ENCODE assay signal across 19 mouse cellular contexts in the genomic region with DNA sequence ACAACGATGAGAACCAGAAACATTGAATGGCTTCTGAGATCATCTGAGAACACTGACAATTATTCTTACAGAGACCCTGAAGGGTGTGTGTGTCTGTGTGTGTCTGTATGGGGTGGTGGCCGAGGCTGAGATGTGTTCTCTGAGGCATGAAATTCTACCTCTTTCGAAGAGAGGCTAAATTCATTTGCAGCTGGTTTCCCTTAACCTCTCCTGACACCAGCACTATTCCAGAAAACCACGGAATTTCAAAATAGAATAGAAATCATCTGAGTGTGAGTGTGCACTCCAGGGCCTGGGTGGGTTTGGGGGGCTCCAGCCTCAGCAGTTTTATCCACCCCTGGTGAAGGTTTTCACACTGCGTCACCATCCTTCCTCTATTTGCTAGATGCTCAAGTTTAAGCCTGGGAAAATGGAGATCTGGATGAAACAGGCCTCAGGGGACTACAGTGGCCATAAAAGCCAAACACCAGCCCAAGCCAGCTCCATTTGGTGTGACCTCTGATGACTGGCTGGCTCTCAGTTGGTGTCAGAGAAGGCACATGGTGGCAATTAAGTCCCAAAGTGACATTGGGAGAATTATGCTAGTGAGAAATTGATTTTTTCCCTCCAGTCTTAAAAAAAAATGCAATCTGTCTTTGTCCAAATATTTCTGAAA. TPM values are rescaled to one million over a fixed set of nuclear protein-coding genes. Genes with fewer than 3 reads are reported as not detected.
DNase-seq lines count a peak whose midpoint lies in the region; ATAC-seq and TF ChIP-seq lines count a peak whose summit lies in the region.
"Had no signal": no experiment of that assay in that cellular context is flagged by ENCODE, and none has a peak within 500 bp of the region (broad histone marks: within the 10 kb centered on the region; RNA-seq: fewer than 3 reads in every experiment).

No protein-coding gene starts in this region.

- H3K27me3 ChIP-seq in kidney, adult 2 months (replicated peaks; ENCODE audit: control insufficient read depth, insufficient read depth, low read length): no peaks in the 10 kb centered on the region
- H3K27me3 ChIP-seq in limb, embryonic 10.5 days (ENCODE audit: low read depth, poor library complexity, severe bottlenecking): no peaks in the 10 kb centered on the region
- no peaks in the 10 kb centered on the region for H3K27me3 ChIP-seq in stomach, postnatal 0 days (ENCODE audit: control insufficient read depth, insufficient read depth, low read length)
- H3K27me3 ChIP-seq: intestine, embryonic 15.5 days had no signal

- WGBS in kidney, adult 2 months: 40% methylated on average over 5 of the region's 5 CpGs
- WGBS in limb, embryonic 10.5 days: 26% methylated on average over 5 of the region's 5 CpGs
- WGBS in stomach, postnatal 0 days: 66% methylated on average over 5 of the region's 5 CpGs

- TF ChIP-seq CTCF in kidney, adult 2 months (conservative IDR thresholded peaks at IDR 0.05; ENCODE audit: insufficient read depth, insufficient read length, low read depth, low read length): no peak
- no peak for TF ChIP-seq CTCF in stomach, postnatal 0 days (IDR thresholded peaks at IDR 0.05; ENCODE audit: low read depth)

- no peak overlapping the region for H3K4me3 ChIP-seq in kidney, adult 2 months (ENCODE audit: insufficient read depth, low read depth, low read length)
- H3K4me3 ChIP-seq in limb, embryonic 10.5 days: no peak overlapping the region
- H3K4me3 ChIP-seq in stomach, postnatal 0 days (ENCODE audit: low read depth, low read length): no peak overlapping the region
- H3K4me3 ChIP-seq: heart, adult 2 months; intestine, embryonic 15.5 days had no signal

- DNase-seq in kidney, adult 2 months: peak; percentile 7
- no peak for DNase-seq in kidney, adult 18-20 months
- peak; percentile 27 for DNase-seq in Muller cell, postnatal 12 days (ENCODE audit: inconsistent ontology term)
- DNase-seq in embryo, embryonic 11 days: peak; percentile 64
- DNase-seq in limb, embryonic 10.5 days (ENCODE audit: low spot score): no peak
- DNase-seq in layer of hippocampus, adult 9-11 months: no peak
- no peak for DNase-seq in cerebellum, adult 9-11 months
- DNase-seq in stomach, postnatal 0 days (ENCODE audit: low spot score): no peak
- DNase-seq: adrenal gland, postnatal 25 days; cerebellum, adult 9-10 months; forebrain, postnatal 0 days; heart, adult 2 months; heart, postnatal 14 days; lung, adult 2 months; lung, postnatal 4 days; right cerebral cortex, postnatal 14 days; thymus, postnatal 36 days had no signal

- H3K4me2 ChIP-seq in stomach, postnatal 0 days (replicated peaks; ENCODE audit: low read depth): no peak overlapping the region
- H3K4me2 ChIP-seq: intestine, embryonic 15.5 days had no signal

- no peaks in the 10 kb centered on the region for H3K36me3 ChIP-seq in kidney, adult 2 months (ENCODE audit: control insufficient read depth, insufficient read depth, low read length)
- H3K36me3 ChIP-seq in limb, embryonic 10.5 days: peaks cover 12% of the 10 kb centered on the region
- no peaks in the 10 kb centered on the region for H3K36me3 ChIP-seq in stomach, postnatal 0 days (ENCODE audit: control insufficient read depth, insufficient read depth, low read length)
- H3K36me3 ChIP-seq: G1E; intestine, embryonic 15.5 days had no signal

- no peak for TF ChIP-seq EP300 in stomach, postnatal 0 days (optimal IDR thresholded peaks at IDR 0.05)

- no peak overlapping the region for H3K9ac ChIP-seq in stomach, postnatal 0 days (ENCODE audit: low read length)
- H3K9ac ChIP-seq: forebrain, postnatal 0 days; intestine, embryonic 15.5 days had no signal

- no peak for ATAC-seq in stomach, postnatal 0 days (ENCODE audit: low FRiP score, low TSS enrichment)
- ATAC-seq: forebrain, postnatal 0 days; intestine, embryonic 15.5 days had no signal

- H3K9me3 ChIP-seq in limb, embryonic 10.5 days (replicated peaks): no peaks in the 10 kb centered on the region
- H3K9me3 ChIP-seq in stomach, postnatal 0 days (ENCODE audit: control insufficient read depth, low read length): no peaks in the 10 kb centered on the region
- H3K9me3 ChIP-seq: intestine, embryonic 15.5 days had no signal

- no peak for TF ChIP-seq POLR2A in kidney, adult 2 months (IDR thresholded peaks at IDR 0.05; ENCODE audit: low read depth, low read length)

- H3K27ac ChIP-seq in kidney, adult 2 months (ENCODE audit: insufficient read depth, low read depth, low read length): no peak overlapping the region
- peak overlapping the region; percentile 75 for H3K27ac ChIP-seq in limb, embryonic 10.5 days
- no peak overlapping the region for H3K27ac ChIP-seq in stomach, postnatal 0 days (replicated peaks)
- H3K27ac ChIP-seq: heart, adult 2 months; intestine, embryonic 15.5 days had no signal

- H3K4me1 ChIP-seq in kidney, adult 2 months (ENCODE audit: control insufficient read depth, insufficient read depth, low read length): no peaks in the 10 kb centered on the region
- H3K4me1 ChIP-seq in limb, embryonic 10.5 days: peaks cover 59% of the 10 kb centered on the region
- no peaks in the 10 kb centered on the region for H3K4me1 ChIP-seq in stomach, postnatal 0 days (replicated peaks; ENCODE audit: control insufficient read depth, insufficient read depth)

RNA-seq across cellular contexts. Expression of gene Kif26b, which starts 56.6 kb away (rescaled TPM):
- 0.91 and 0.97 TPM in 2 replicates for polyA plus RNA-seq in kidney, adult 2 months (2012; rRNA removed)
- 18.4 and 24.8 TPM in 2 replicates for polyA plus RNA-seq in limb, embryonic 10.5 days (2016; fragmentation: Nextera tagmentation; extraction: Ambion mirVana)
- 0.69 and 0.85 TPM in 2 replicates for polyA plus RNA-seq in stomach, postnatal 0 days (2015; fragmentation: Nextera tagmentation; extraction: Ambion mirVana)

Comparison
In these comparisons a context has a peak if more than half of its experiments do, and no peak if none do; other contexts are left out.
1. DNase-seq: peak in kidney, adult 2 months (single experiment), Muller cell, postnatal 12 days (single experiment) and embryo, embryonic 11 days (single experiment); none in kidney, adult 18-20 months (single experiment), limb, embryonic 10.5 days (single experiment), layer of hippocampus, adult 9-11 months (single experiment), cerebellum, adult 9-11 months (single experiment) and stomach, postnatal 0 days (single experiment).